Mouse (Mus musculus): Measurements from ENCODE around the gene Lmntd2.

GRCm38 (mm10) chr7:141193948-141194347 lies 19.9 kb downstream of the Lmntd2 start, which contains the start of the genes Hras and Lrrc56:
- TF ChIP-seq CTCF (IDR thresholded peaks at IDR 0.05; ENCODE audit: low read depth) (no peak), EP300 (IDR thresholded peaks at IDR 0.05; ENCODE audit: low read depth) (no peak)

Measured in liver, postnatal 0 days (tissue).